Mouse (Mus musculus) urinary bladder, postnatal 14 days (tissue): ENCODE data around the gene Rpl23.
A peak's percentile ranks its signal among the peaks of the same experiment; 100 is the strongest.
"Not testable (repeated sequence)": the region's sequence is repeated elsewhere in the genome, so short reads cannot be mapped to it uniquely, and the experiment has no call there.

ENCODE experiments used
- DNase-seq: peaks from one replicate; pipeline ENCODE4 v3.0.0; 2021; ENCODE audit warnings: low spot score

The Rpl23 gene

DNA sequence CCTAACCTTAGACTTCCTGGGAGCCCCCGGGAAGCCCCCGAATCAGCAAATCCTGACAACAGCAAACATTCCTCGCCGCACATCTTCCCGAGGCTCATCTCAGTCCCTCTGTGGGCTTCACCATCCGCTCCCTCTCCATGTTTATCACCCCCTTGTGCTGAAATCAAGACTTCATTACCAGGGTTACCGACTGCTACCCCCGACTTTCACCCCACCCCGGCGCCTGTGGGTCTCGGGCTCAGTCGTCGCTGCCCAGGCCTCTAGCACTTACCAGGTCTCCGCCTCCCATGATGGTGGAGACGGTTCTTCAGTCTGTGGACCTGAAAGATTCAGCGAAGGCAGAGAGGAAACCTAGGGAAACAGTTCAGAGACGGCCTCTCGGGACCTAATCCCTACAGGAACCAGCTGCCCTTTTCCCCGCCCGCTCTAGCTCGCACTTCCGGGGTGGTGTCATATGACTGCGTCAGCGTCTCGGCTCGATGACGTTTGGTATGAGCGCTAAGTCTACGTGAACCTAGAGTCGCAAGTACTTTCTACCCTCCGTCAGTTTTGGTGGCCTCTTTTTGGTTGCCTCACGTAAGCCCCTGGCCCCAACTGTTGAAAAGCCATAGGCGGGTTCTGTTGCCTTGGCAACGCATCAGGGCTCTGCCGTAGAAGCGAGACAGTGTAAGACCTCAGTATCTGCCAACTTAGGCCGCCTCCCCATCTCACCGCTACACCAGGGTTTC lies 15.9 kb downstream of the Rpl23 start, which contains the start of gene Cwc25:
TSS of gene Cwc25 (minus strand) at position 403 of the 728 bp plus-strand sequence.
- DNase-seq, result peak; percentile 95

DNA sequence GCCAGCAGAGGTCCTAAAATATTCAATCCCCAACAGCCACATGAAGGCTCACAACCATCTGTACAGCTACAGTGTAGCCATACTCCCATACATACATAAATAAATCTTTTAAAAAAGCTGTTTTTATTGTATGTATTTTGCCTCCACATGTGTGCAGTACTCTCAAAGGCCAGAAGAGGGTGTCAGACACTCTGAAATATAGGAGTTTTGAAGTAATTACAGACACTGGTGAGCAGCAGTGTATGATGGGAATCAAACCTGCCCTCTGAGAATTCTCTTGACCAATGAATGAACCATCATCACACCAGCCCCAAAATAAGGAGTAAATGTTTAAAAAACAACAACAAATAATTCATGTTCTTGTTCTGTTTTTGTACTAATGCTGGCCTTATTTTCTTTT lies 20.6 kb downstream of the Rpl23 start:
- DNase-seq, result no peak

DNA sequence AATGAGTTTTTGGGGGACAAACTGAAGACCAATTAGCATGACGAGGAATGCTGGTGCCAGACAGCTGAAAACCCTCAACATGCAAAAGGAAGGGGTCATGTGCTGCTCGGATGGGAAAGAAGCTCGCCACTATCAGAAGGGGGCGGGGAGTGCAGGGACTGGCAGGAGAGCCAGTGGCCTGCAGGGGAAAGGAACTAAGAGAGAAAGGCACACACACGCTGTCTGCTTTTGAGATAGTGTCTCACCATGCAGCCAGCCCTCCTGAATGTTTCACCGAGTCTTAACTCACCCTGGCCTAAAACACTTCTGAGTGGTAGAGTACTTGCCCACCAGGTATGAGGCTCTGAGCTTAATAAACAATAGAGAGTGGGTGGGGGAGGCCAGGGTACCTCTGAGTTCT lies 23.3 kb downstream of the Rpl23 start:
- DNase-seq, result no peak

DNA sequence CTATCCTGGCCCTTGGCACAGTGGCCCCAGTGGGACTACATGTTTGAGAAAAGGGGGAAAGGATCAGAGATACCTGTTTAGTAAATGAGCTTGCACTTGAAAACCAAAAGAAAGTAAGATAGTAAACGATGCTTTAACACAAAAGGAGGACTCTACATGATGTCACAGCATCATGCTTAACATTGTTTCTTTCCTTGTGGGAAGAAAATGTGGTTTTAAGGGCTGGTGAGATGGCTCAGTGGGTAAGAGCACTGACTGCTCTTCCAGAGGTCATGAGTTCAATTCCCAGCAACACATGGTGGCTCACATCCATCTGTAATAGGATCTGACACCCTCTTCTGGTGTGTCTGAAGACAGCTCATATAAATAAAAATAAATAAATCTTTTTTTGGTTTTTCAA lies 24.1 kb downstream of the Rpl23 start:
- no peak for DNase-seq

DNA sequence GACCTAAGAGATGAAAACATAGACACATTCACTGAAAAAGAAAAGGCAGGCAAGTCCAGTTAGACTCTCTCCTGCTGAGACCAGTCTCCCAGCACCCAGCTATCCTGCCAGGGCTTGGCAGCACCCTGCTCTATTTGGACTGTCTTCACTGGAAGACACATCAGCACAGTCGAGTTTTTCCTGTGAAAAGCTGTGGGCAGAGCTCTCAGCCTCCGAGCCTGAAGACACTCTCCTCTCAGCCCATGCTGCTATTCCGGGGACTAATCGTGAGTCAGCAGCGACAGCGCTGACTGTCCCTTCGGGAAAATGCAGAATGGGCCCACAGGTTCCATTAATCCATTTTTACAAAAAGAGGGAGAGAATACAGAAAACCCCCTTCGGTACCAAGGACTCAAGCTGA lies 29.0 kb downstream of the Rpl23 start:
- DNase-seq, result no peak

DNA sequence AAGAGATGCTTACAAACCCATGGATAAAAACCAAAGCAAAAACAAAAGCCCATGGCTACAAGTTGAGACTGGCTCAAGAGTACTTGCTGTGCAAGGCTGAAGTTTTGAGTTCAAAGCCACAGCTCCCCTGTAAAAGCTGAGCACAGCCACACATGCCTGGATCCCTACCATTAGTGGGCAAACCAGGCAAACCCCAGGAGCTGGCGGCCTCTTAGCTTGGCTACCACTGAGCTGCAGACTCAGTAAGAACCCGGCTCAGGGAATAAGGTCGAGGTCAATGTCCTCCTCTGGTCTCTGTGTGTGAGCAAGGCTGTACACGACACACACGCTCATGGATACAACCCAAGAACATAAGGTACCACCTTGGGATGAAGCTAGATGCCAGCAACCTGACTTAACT lies 33.7 kb downstream of the Rpl23 start:
- DNase-seq, result no peak

DNA sequence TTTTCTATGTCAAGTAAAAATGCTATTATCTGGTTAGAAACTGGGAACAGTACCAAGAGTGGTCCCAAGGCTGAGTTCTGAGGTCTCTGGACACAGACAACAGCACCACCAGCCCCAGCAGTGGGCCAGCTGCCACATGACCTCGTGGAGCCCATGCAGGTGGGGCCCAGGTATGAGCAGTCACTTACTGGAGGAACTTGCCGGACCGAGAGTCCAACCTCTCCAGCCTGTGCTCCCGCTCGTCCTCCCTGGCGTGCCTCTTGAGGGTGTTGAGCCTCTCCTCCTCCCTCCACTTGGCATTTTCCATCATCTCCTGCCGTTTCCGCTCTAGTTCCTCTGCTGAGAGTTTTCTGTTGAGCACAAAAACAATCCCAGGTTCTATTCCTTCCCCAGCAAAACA lies 34.5 kb downstream of the Rpl23 start:
- peak; percentile 19 for DNase-seq

DNA sequence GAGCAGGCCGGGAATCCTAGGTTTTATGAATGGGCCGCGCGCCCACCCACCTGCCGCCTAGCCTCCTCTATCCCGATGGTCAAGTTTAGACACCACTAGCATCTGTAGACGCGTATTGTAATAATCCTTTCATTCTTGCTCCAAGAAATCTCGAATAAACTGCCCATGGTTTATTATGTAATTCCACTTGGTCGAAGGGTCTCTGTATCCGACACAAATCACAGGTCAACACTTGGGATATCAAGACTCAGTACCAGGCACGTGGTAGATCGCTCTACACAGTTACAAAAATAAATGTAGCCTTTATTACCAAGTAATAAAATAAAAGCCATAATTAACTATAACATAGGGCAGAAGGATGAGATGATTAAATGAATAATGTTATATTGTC lies 36.9 kb downstream of the Rpl23 start:
- no peak for DNase-seq

DNA sequence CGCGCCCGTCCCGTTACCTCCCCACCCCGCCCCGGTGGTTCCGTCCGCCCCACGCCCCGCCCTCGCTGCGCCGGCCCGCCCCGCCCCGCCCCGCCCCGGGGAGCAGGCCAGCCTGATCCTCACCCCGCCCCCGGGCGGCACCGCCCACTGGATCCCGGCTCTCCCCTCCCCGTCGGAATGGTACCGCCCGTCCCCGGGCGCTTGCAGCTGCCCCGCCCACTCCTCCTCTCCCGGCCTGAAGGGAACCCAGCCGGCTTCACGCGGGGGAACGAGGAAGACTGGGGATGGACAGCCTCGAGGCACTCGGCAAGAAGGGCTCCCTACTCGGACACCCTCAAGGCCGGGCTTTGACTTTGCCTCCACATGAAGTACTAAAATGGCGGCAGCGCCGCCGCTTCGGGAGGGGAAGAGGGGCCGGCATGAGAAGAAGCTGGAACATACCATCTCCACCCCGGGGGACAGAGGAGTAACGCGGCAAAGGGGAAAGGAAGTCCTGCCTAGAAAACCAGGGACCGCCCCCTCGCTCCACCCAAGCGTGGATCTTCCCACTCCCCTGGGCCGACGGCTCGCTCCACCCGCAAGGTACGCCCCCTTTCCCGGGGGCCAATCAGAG lies 37.4 kb downstream of the Rpl23 start:
- DNase-seq, result peak; percentile 99

DNA sequence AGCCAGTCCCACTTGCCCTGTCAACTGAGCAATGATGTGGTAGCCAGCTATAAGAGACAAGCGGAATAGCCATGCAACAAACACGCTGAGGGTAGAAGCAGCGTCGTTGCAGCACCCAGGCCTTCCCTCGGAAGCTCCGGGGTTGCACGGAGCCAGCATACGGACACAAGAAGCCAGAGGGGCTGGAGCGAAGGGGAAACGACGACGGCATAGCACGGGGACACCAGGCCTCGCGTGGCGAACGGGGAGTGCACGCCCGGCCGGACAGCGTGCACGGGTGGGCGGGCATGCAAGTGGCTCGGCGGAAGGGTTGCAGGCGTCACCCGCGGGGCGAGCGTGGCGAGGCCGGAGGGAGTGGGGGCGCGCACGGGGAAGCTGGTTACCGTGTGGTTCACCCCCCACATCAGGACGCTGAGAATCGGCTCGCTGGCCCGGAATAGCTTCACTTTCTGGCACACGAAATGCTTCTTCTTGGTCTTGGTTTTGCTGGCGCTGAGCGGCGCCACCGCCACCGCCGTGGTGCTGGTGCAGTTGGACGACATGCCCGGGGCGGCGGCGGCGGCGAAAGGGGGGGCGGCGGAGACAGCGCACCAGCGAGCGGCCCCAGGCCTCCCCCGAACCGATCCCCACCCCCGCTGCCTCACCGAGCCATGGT lies 38.0 kb downstream of the Rpl23 start, which contains the start of gene Pip4k2b:
TSS of gene Pip4k2b (minus strand) at position 642 of the 655 bp plus-strand sequence.
- DNase-seq, result peak; percentile 51

DNA sequence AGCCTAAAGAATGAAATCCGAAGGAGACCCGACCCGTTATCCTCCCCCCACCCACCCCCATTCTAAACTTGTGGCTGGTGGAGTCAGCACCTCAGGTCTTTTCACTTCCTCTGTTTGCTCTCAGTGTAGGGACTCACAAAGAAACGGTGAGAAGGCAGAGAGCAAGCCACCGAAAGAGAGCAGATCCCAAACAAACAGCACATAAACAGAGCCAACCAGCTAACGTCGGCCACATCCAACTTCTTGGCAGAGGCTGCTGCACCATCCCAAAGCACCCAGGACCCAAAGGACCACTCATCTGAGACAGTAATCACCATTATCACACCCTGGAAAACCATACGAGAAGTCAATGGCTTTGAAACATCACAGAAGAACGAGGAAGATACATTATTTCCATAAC lies 38.8 kb downstream of the Rpl23 start:
- DNase-seq, result no peak

DNA sequence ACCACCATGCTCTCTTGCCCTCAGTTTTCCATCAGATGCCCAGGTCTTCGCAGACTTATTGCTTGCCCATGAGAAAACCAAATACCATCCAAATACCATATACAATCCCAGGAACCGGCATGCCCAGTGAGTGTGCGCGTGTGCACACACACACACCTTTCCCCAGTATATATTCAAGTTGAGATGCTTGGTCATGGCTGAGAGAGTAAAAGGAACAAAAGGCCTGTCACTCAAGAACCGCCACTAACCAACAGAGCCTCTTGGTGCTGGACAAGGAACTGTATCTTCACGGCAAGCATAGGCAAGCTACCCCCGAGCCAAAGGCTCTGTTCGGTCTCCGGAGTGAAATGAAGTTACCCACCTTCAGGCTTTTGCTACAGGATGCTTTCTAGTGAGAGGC lies 39.6 kb downstream of the Rpl23 start:
- no peak for DNase-seq

DNA sequence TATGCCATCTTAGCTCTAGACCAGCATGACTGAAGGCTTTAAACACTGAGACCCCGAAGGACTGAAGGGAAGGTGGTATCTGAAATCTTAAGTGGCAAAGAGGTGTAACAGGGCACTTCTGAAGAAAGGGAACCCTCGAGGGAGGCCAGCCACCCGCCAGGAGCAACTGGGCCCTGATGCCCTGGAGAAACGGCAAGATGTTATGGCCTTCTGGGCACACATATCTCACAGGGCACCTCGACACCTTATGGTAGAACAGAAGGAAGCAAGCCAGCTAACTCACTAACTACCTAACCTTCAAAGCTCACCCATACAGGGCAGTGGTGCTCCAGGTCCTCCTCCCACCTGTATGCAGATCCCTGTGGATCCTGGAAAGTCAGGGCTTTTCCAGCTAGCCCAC lies 40.1 kb downstream of the Rpl23 start:
- no peak for DNase-seq

DNA sequence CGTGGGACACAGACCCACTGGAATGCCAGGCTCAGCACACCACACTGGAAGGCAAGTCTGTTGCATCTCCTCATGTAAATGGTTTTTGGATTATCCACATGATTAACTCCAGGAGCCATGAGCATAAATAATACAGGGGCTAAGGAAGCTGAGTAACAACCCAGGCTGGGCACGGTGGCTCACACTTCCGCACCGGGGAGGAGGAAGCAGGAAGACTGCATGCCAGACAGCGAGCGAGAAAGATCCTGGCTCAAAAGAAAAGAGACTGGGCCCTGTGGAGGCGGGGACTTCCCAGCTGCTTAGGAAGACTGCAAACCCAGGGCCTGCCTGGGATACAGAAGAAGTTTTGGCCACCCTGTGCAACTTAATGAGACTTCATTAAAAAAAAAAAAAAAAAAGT lies 42.0 kb downstream of the Rpl23 start:
- DNase-seq, result peak; percentile 37

DNA sequence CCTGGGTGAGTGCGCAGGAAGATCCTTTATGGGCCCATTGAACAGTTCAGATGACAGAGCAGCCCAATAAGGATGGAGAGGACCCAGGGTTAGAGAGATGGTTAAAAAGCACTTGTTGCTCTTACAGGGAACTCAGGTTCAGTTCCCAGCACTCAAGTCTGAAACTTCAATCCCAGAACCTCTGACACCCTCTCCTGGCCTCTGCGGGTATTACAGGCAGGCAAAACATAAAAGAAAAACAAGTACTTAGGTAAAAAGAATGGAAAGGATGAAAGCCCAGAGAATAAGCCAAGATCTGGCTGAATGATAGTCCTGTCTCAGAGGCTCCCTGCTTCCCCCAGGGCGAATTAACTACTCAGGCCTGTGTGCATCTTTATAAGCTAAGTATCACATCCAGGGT lies 43.1 kb downstream of the Rpl23 start:
- no peak for DNase-seq

DNA sequence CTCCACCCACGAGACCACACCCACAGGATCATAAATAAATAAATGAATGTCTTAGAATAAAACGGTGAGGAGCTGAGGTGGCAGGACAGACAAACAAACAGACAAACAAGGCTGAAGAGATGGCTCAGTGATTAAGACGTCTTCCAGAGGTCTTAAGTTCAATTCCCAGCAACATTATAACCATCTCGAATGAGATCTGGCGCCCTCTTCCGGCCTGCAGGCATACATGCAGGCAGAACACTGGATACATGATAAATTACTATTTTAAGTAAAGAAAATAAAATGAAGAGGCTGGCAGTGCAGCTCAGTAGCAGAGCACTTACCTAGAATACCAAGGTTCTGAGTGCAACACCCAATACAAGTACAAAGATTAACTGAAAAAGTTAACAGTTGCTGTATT lies 43.5 kb downstream of the Rpl23 start:
- no peak for DNase-seq

DNA sequence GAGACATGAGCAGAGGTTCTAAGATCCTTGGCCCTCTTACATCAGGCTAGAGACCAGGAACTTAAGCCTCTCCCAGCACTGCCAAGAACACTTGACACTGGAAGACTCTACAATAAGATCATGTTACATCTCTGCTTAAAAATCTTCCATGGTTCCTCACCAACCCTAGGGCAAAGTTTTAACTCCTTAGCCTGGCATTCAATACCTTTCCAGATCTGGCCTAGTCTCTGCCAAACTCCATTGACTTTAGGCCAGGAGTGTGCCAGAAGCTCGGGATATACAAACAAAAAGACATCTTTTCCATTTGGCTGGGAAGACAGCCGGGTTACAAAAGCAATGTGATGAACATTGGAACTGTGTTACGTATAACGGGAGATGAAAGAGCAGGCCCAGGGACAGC lies 44.6 kb downstream of the Rpl23 start:
- no peak for DNase-seq

DNA sequence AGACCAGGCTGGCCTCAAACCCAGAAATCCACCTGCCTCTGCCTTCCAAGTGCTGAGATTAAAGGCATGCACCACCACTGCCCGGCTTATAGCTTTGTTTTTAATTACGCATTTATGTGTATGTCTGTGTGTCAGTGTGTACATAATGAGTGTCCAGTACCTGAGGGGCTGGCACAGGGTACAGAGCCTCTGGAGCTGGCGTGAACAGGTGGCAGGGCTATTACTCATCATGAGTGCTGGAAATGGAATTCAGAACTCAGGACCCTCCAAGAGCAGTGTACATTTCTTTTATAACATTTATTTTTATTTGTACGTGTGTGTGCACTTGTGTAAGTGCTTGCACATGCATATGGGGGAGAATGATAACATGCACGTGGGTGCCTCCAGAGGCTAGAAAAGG lies 45.6 kb downstream of the Rpl23 start:
- DNase-seq, result no peak

DNA sequence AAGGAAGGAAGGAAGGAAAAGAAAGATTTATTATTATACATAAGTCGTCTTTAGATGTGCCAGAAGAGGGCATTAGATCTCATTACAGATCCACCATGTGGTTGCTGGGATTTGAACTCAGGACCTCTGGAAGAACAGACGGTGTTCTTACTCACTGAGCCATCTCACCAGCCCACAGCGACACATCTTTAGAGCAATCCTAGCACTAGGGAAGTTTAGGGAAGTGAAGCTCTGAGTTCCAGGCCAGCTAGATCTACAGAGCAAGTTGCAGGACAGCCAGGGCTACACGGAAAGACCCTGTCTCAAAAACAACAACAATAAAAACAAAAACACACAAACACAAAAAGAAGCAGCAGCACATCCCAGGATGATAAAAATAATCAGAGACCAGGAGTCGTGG lies 47.4 kb downstream of the Rpl23 start:
- DNase-seq, result not testable (repeated sequence)

DNA sequence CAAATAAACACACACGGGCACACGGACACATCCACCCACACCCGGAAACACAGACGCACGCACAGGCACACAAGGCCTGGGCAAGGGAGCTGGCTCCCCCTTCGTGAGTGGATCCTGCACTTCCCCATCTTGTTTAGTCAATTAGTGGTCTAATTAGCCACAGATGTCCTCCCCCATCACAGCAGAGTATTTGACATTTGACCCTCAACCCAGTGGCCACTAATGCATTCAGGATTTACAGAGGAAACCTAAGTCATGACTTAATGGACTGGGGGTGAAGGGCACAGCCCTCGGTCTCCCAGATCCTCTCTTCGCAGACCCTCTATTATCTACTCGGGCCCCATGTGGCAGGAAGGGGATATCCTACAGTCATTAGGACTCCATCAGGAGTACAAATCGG lies 48.5 kb downstream of the Rpl23 start:
- no peak for DNase-seq

DNA sequence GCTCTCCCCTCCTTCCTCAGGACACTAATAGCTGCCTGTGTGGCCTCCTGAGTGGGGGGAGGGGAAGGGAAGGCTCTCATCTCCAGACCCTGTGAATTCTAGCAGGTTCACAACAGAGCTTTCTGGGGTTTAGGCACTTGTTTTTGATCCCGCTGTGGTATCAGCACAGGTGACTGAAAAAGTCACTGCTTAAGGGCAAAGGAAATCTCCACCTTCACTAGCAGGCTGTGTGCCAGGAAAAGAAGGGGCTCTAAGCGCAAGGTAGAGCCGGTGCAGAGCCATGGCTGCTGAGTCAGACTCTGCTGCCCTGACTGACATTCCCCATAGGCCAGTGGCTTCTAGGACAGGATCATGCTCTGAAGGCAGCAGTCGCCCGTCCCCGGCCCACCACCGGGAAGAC lies 53.5 kb downstream of the Rpl23 start:
- no peak for DNase-seq

DNA sequence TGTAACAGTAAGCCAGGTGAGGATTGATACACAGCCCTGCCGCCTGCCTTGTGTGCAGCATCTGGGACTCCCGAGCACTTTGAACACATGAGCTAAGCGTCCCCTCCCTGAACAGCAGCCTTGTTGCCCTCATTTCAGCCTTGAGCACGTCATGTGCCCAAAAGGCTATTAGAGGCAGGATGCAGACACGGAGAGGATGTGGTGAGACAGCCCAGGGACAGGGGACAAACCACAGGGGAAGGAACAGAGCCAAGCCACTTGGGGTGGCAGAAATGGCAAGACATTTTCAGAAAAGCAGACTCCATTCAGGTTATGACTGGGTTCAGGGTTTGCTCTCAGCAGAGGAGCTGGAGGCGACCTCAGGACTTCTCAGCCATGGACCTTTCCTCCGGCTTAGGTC lies 53.9 kb downstream of the Rpl23 start:
- no peak for DNase-seq
